Mouse (Mus musculus) kidney, embryonic 14.5 days (tissue): ENCODE results near the gene Ubl3. TPM values are rescaled to one million over a fixed set of nuclear protein-coding genes. Genes with fewer than 3 reads are reported as not detected.

Experiments
- ATAC-seq: fragments of 200-750 bp; cut with Nextera tagmentation; 2 replicates; pipeline ENCODE4 v1.8.0; 2017; ENCODE audit warnings: moderate number of reproducible peaks, mild to moderate bottlenecking, moderate TSS enrichment, moderate library complexity; ENCODE audit not compliant: low FRiP score, low TSS enrichment
- H3K27ac ChIP-seq: fragments of 300-500 bp; sonication (generic); 2 replicates; pipeline ENCODE4 v1.5.1; 2014; ENCODE audit warnings: low read depth, mild to moderate bottlenecking, low read length, moderate library complexity, mixed read lengths
- H3K27me3 ChIP-seq: fragments of 300-500 bp; sonication (generic); 2 replicates; pipeline ENCODE4 v1.6.1; 2014; ENCODE audit warnings: mild to moderate bottlenecking, low read length; ENCODE audit not compliant: control insufficient read depth, insufficient read depth
- H3K36me3 ChIP-seq: fragments of 300-500 bp; sonication (generic); 2 replicates; pipeline ENCODE4 v1.6.1; 2014; ENCODE audit warnings: low read length, mixed read lengths; ENCODE audit not compliant: control insufficient read depth, insufficient read depth
- H3K4me1 ChIP-seq: fragments of 300-500 bp; sonication (generic); 2 replicates; pipeline ENCODE4 v1.6.1; 2014; ENCODE audit warnings: low read length, mixed read lengths; ENCODE audit not compliant: control insufficient read depth, insufficient read depth
- H3K4me2 ChIP-seq: fragments of 300-500 bp; sonication (generic); replicated peaks from 2 replicates; pipeline ENCODE4 v1.6.1; 2014; ENCODE audit warnings: low read depth, mild to moderate bottlenecking, low read length
- H3K4me3 ChIP-seq: fragments of 300-500 bp; sonication (generic); 2 replicates; pipeline ENCODE4 v1.5.1; 2014; ENCODE audit warnings: mild to moderate bottlenecking, low read length
- H3K9ac ChIP-seq: fragments of 300-500 bp; sonication (generic); 2 replicates; pipeline ENCODE4 v1.6.1; 2014; ENCODE audit warnings: low read depth, mild to moderate bottlenecking, low read length, moderate library complexity
- H3K9me3 ChIP-seq: fragments of 300-500 bp; sonication (generic); 2 replicates; pipeline ENCODE4 v1.6.1; 2016; ENCODE audit warnings: low read length; ENCODE audit not compliant: control insufficient read depth
- WGBS: fragments of 180-500 bp; shearing (Covaris S2); extraction: QIAGEN DNeasy Blood & Tissue Kit; methylation state at CpG from one replicate; pipeline ENCODE4 v1.1.7; 2014; 5-methylcytosine and 5-hydroxymethylcytosine counted together
- polyA plus RNA-seq: library from polyadenylated mRNA; unstranded; fragments of >200 nt; fragmentation: Nextera tagmentation; extraction: Ambion mirVana; gene quantifications from 2 replicates; pipeline ENCODE4 v1.2.1, GENCODE M21; 2014

Ubl3 gene
- polyA plus RNA-seq, 1 experiment from 2014 or later: 78.2 TPM

DNA sequence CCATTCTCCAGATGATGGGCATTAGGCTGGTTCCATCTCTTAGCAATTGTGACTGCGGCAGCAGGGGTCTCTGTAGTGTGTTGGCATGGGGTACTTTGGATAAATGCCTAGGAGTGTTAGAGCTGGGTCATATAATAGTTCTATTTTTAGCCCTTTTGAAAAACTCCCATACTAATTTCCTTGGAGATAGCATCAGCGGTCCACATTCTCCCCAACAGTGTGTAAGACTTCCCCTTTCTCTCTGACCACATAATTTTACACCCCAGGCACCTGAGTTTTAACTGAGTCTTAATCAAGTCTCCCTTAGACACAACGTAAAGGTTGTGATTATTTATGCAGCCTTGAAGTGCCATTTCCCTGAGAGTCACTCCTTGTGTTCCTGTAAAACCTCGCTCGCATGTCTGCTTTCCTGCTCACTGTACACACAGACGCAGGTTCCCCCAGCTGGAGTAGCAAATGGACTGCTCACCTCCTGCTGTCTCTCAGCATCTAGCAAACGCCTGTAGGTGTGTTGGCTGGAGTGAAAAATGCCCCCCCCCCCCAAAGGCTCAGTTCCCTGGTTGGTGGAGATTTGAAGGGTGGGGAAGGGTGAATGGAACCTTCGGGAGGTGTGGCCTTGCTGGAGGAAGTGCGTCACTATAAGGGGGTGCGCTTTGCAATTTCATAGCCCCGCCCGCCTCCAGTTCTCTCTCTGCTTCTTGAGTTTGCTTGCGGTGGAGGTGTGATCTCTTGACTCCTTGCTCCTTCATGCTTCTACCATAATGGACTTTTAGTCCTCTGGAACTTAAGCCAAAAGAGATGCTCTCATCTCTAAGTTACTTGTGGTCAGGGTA, 63.5 kb downstream of the Ubl3 start:
- Histone ChIP-seq H3K4me2 (peak overlapping the region; percentile 1; the same call in 1 of the 2 replicates), H3K9me3 (no peaks in the 10 kb centered on the region), H3K27me3 (no peaks in the 10 kb centered on the region), H3K4me3 (no peak overlapping the region), H3K27ac (no peak overlapping the region; the same call in 1 of the 2 replicates), H3K9ac (no peak overlapping the region), H3K36me3 (no peaks in the 10 kb centered on the region), H3K4me1 (0 out of 2 replicates have a peak, but pooled peaks cover 3% of the 10 kb centered on the region)
- ATAC-seq: peak; percentile 64
- 57% methylated on average over 13 of the region's 13 CpGs for WGBS

- no peaks in the 10 kb centered on the region for H3K36me3 ChIP-seq
- H3K27me3 ChIP-seq: no peaks in the 10 kb centered on the region
- no peak overlapping the region for H3K27ac ChIP-seq
- no peak overlapping the region for H3K4me2 ChIP-seq
- WGBS: 81% methylated on average over 11 of the region's 11 CpGs
- H3K4me3 ChIP-seq: no peak overlapping the region
- ATAC-seq: no peak
- H3K9me3 ChIP-seq: no peaks in the 10 kb centered on the region
- no peak overlapping the region for H3K9ac ChIP-seq
- 0 out of 2 replicates have a peak, but pooled peaks cover 3% of the 10 kb centered on the region for H3K4me1 ChIP-seq
Measured at GRCm38 (mm10) chr5:148486202-148486601, 66.4 kb downstream of the Ubl3 start.

GRCm38 (mm10) chr5:148481745-148482144, 70.8 kb downstream of the Ubl3 start:
- Histone ChIP-seq H3K4me1 (no peaks in the 10 kb centered on the region), H3K27me3 (no peaks in the 10 kb centered on the region), H3K36me3 (no peaks in the 10 kb centered on the region), H3K9ac (no peak overlapping the region), H3K4me3 (no peak overlapping the region), H3K4me2 (no peak overlapping the region), H3K9me3 (no peaks in the 10 kb centered on the region), H3K27ac (no peak overlapping the region)
- no peak for ATAC-seq
- WGBS: 65% methylated on average over 3 of the region's 3 CpGs

DNA sequence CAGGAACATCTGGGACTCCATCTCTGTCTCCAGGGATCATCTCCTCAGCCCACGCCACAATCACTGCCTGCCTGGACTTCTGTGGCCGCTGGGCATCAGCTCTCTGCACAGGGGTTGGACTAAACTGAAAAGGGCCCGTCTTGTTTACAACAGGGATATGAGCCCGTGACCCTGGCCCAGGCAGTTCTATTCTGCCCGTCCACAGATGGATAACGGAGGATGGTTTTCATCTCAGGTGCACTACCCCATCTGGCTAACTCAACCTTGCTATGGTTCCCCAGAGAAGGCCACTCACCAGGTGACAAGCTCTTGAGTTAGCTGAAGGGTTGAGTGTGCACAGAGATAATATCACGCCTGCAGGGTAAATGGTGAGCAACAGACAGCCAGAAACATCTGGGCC, 78.2 kb downstream of the Ubl3 start:
- Histone ChIP-seq H3K9ac (no peak overlapping the region), H3K36me3 (no peaks in the 10 kb centered on the region), H3K4me3 (no peak overlapping the region), H3K4me1 (no peaks in the 10 kb centered on the region), H3K27ac (no peak overlapping the region), H3K9me3 (no peaks in the 10 kb centered on the region), H3K27me3 (no peaks in the 10 kb centered on the region), H3K4me2 (no peak overlapping the region)
- ATAC-seq: no peak
- WGBS: 82% methylated on average over 7 of the region's 7 CpGs

GRCm38 (mm10) chr5:148468626-148469441, 83.8 kb downstream of the Ubl3 start:
- 39% methylated on average over 14 of the region's 14 CpGs for WGBS
- Histone ChIP-seq H3K9ac (no peak overlapping the region), H3K36me3 (no peaks in the 10 kb centered on the region), H3K27ac (peak overlapping the region; percentile 37; the same call in 1 of the 2 replicates), H3K4me2 (no peak overlapping the region), H3K4me3 (no peak overlapping the region), H3K27me3 (no peaks in the 10 kb centered on the region), H3K4me1 (0 out of 2 replicates have a peak, but pooled peaks cover 4% of the 10 kb centered on the region), H3K9me3 (no peaks in the 10 kb centered on the region)
- ATAC-seq: peak; percentile 54; the same call in 1 of the 2 replicates

DNA sequence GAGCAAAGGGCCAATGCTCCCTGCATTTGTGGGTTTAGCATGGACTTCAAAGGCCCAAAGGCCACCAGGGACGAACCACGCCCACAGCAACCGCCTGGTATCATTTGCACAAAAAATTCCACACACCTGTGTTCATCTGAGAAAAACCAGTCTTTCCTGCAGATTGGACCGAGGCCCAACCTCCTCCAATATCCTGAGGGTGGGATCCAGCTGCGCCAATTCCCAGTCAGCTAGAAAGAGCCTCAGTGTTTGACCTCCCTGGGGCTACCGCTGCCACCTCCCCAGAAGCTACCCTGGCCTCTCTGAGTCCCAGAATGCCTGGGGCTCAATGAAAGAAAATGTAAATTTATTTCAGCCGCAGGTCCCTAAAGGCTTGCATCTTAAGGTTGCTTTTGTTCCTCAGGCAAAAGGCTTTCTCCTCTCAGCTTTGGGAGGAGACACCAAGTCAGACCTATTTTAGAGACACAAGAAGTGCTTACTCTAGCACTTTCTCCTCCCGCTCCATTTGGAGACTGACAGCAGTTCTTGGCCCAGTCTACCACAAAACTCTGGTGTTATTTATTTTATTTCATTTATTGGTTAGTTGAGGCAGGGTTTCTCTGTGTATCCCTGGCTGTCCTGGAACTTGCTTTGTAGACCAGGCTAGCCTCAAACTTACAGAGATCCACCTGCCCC, 85.5 kb downstream of the Ubl3 start:
- H3K27ac ChIP-seq: no peak overlapping the region
- WGBS: 44% methylated on average over 8 of the region's 8 CpGs

DNA sequence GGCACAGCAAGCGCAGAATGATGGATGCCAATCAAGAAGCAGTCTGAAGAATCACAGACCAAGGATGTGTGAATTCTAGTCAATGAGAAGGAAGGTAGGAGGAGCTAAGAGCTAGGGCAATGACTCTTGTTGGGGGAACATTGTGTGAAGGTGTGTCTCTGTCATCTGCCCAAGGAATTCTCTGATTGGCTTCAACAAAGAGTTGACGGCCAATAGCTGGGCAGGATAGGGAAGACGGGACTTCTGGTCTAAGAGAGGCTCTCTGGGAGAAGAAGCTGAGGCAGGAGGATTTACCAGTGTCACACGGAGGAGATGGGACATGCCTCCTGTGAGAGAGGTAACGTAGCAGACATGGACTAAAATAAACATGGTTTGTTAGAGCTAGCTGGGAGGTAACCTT, 86.5 kb downstream of the Ubl3 start:
- no peak for ATAC-seq
- no peak overlapping the region for H3K9ac ChIP-seq
- H3K4me1 ChIP-seq: 0 out of 2 replicates have a peak, but pooled peaks cover 4% of the 10 kb centered on the region
- no peak overlapping the region for H3K4me3 ChIP-seq
- no peak overlapping the region for H3K27ac ChIP-seq
- H3K4me2 ChIP-seq: no peak overlapping the region
- no peaks in the 10 kb centered on the region for H3K36me3 ChIP-seq
- H3K27me3 ChIP-seq: no peaks in the 10 kb centered on the region
- H3K9me3 ChIP-seq: no peaks in the 10 kb centered on the region
- WGBS: 83% methylated on average over 5 of the region's 5 CpGs

More for the DNA sequence above, 85.5 kb downstream of the Ubl3 start:
- no peak overlapping the region for H3K4me3 ChIP-seq
- 0 out of 2 replicates have a peak, but pooled peaks cover 4% of the 10 kb centered on the region for H3K4me1 ChIP-seq
- no peaks in the 10 kb centered on the region for H3K36me3 ChIP-seq
- no peak overlapping the region for H3K9ac ChIP-seq
- no peak overlapping the region for H3K4me2 ChIP-seq
- no peaks in the 10 kb centered on the region for H3K9me3 ChIP-seq
- no peaks in the 10 kb centered on the region for H3K27me3 ChIP-seq
- no peak for ATAC-seq

GRCm38 (mm10) chr5:148465091-148465490, 87.5 kb downstream of the Ubl3 start:
- Histone ChIP-seq H3K27me3 (no peaks in the 10 kb centered on the region), H3K4me2 (no peak overlapping the region), H3K36me3 (no peaks in the 10 kb centered on the region), H3K9ac (no peak overlapping the region), H3K9me3 (peaks cover 3% of the 10 kb centered on the region; the same call in 1 of the 2 replicates), H3K4me3 (no peak overlapping the region), H3K4me1 (0 out of 2 replicates have a peak, but pooled peaks cover 4% of the 10 kb centered on the region), H3K27ac (no peak overlapping the region)
- 95% methylated on average over 9 of the region's 9 CpGs for WGBS
- no peak for ATAC-seq
